Mouse (Mus musculus): ENCODE results near the gene Ankef1.

- TF ChIP-seq CTCF (IDR thresholded peaks at IDR 0.05; ENCODE audit: low read depth) (no peak), EP300 (IDR thresholded peaks at IDR 0.05; ENCODE audit: low read depth) (no peak)
Measured at GRCm38 (mm10) chr2:136486986-136487385, 14.7 kb upstream of the Ankef1 start.

All from liver, embryonic 14.5 days (tissue).